Mouse (Mus musculus) neural tube, embryonic 12.5 days (tissue): Measurements from ENCODE around the gene Aim2. TPM values are rescaled to one million over a fixed set of nuclear protein-coding genes. Genes with fewer than 3 reads are reported as not detected.

Source experiments
- ATAC-seq: fragments of 200-750 bp; cut with Nextera tagmentation; 2 replicates; pipeline ENCODE4 v1.8.0; 2017; ENCODE audit warnings: low read depth, mild to moderate bottlenecking, moderate TSS enrichment, moderate library complexity; ENCODE audit not compliant: low FRiP score
- H3K27ac ChIP-seq: fragments of 300-500 bp; sonication (generic); 2 replicates; pipeline ENCODE4 v1.5.1; 2016
- H3K27me3 ChIP-seq: fragments of 300-500 bp; sonication (generic); replicated peaks from 2 replicates; pipeline ENCODE4 v1.6.1; 2016; ENCODE audit warnings: mild to moderate bottlenecking
- H3K36me3 ChIP-seq: fragments of 300-500 bp; sonication (generic); 2 replicates; pipeline ENCODE4 v1.6.1; 2016; ENCODE audit warnings: mild to moderate bottlenecking
- H3K4me1 ChIP-seq: fragments of 300-500 bp; sonication (generic); 2 replicates; pipeline ENCODE4 v1.6.1; 2016
- H3K4me2 ChIP-seq: fragments of 300-500 bp; sonication (generic); replicated peaks from 2 replicates; pipeline ENCODE4 v1.6.1; 2016; ENCODE audit warnings: mild to moderate bottlenecking
- H3K4me3 ChIP-seq: fragments of 300-500 bp; sonication (generic); 2 replicates; pipeline ENCODE4 v1.5.1; 2016
- H3K9ac ChIP-seq: fragments of 300-500 bp; sonication (generic); 2 replicates; pipeline ENCODE4 v1.6.1; 2016; ENCODE audit warnings: mild to moderate bottlenecking
- H3K9me3 ChIP-seq: fragments of 300-500 bp; sonication (generic); 2 replicates; pipeline ENCODE4 v1.6.1; 2016; ENCODE audit warnings: mild to moderate bottlenecking
- WGBS: fragments of 180-500 bp; shearing (Covaris S2); methylation state at CpG from one replicate; pipeline ENCODE4 v1.1.7; 2016; 5-methylcytosine and 5-hydroxymethylcytosine counted together
- polyA plus RNA-seq: library from polyadenylated mRNA; unstranded; fragments of >200 nt; fragmentation: Nextera tagmentation; extraction: Ambion mirVana; gene quantifications from 2 replicates; pipeline ENCODE4 v1.2.1, GENCODE M21; 2016

Gene Aim2
- polyA plus RNA-seq, 1 experiment from 2014 or later: 3.8 TPM

DNA sequence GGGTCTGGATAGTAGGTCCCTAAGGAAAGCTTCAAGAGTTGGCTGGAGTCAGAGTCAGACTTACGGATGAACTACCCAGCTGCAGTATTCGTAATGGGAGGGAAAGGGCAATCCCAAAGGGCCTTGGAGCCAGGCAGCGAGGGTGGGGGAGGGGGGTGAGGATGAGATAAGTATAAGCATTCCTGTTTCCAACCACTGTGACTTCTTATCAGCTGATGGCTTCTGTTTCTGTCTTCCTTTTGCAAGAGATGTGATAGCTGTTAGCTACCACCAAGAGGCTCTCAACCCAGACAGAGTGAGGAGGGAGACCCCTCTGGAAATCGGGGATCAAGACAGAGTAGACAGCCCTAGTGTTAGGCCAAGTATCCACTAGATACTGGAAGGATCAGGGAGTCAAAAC is 21.5 kb upstream of the Aim2 start:
- no peaks in the 10 kb centered on the region for H3K9me3 ChIP-seq
- WGBS: 51% methylated on average over 4 of the region's 4 CpGs
- no peak overlapping the region for H3K4me2 ChIP-seq
- H3K27me3 ChIP-seq: no peaks in the 10 kb centered on the region
- H3K9ac ChIP-seq: no peak overlapping the region
- peak; percentile 26; the same call in 1 of the 2 replicates for ATAC-seq
- H3K36me3 ChIP-seq: no peaks in the 10 kb centered on the region
- no peak overlapping the region for H3K4me3 ChIP-seq
- no peak overlapping the region for H3K27ac ChIP-seq
- no peaks in the 10 kb centered on the region; the same call in 1 of the 2 replicates for H3K4me1 ChIP-seq

DNA sequence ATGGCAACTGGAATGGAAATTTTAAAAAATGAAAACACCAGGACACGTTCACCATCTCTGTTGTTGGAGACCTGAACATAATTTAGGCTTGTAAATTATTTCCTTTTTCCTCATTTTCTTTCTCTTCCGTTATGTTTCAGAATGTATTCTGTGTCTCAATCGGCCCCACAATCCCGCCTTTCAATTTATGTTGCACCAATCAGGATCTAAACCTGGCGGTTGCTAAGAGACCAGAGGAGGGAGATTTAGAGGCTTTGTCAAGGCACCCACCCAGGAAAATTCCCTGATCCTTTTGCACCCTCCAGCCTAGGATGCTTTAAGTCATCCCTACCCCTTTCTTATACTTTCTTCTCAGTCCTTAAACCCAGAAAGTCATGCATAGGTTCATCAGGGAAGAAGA is 20.9 kb upstream of the Aim2 start:
- no peak for ATAC-seq
- Histone ChIP-seq H3K27me3 (no peaks in the 10 kb centered on the region), H3K4me1 (no peaks in the 10 kb centered on the region; the same call in 1 of the 2 replicates), H3K4me2 (no peak overlapping the region), H3K27ac (no peak overlapping the region), H3K4me3 (no peak overlapping the region), H3K36me3 (no peaks in the 10 kb centered on the region), H3K9me3 (no peaks in the 10 kb centered on the region), H3K9ac (no peak overlapping the region)
- WGBS: 79% methylated on average over 5 of the region's 5 CpGs

DNA sequence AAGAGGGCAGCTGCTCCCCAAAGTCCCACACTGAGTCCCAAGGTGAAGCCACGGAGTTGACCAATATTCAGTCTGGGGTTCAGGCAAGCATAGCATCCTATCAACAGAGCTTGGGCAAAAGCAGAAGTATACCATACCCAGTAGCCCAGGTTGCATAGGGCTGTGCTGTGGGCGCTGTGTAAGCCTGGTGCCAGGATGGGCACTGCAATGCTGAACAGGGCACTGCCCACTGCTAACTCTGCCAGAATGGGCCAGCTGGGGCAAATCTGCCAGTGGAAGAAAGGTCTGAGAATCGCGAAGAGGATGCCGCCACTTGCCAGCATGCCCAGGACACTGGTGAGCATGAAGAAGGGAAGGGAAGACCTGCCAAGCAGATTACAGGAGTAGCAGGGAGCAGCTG is 18.3 kb upstream of the Aim2 start:
- Histone ChIP-seq H3K4me2 (no peak overlapping the region), H3K4me3 (no peak overlapping the region), H3K4me1 (peaks cover 6% of the 10 kb centered on the region), H3K27me3 (no peaks in the 10 kb centered on the region), H3K9ac (no peak overlapping the region), H3K27ac (no peak overlapping the region), H3K36me3 (peaks cover 13% of the 10 kb centered on the region), H3K9me3 (no peaks in the 10 kb centered on the region)
- no peak for ATAC-seq
- WGBS: 90% methylated on average over 5 of the region's 5 CpGs

- peaks cover 24% of the 10 kb centered on the region for H3K36me3 ChIP-seq
- H3K4me3 ChIP-seq: no peak within 1 kb of the TSS
- 77% methylated on average over 9 of the region's 9 CpGs for WGBS
- H3K27ac ChIP-seq: no peak within 1 kb of the TSS
- no peaks in the 10 kb centered on the region for H3K9me3 ChIP-seq
- H3K4me2 ChIP-seq: no peak within 1 kb of the TSS
- no peaks in the 10 kb centered on the region for H3K27me3 ChIP-seq
- peaks cover 6% of the 10 kb centered on the region for H3K4me1 ChIP-seq
- H3K9ac ChIP-seq: no peak within 1 kb of the TSS
- no peak for ATAC-seq
These were observed 17.1 kb upstream of the Aim2 start, which contains the start of gene Ackr1 for GRCm38 (mm10) chr1:173333312-173334253. Gene Ackr1 (minus strand): TSS chr1:173333750.

- Histone ChIP-seq H3K9ac (no peak overlapping the region), H3K9me3 (no peaks in the 10 kb centered on the region), H3K36me3 (peaks cover 41% of the 10 kb centered on the region), H3K27me3 (no peaks in the 10 kb centered on the region), H3K27ac (no peak overlapping the region), H3K4me1 (peaks cover 6% of the 10 kb centered on the region), H3K4me2 (no peak overlapping the region), H3K4me3 (no peak overlapping the region)
- ATAC-seq: no peak
- WGBS: 53% methylated on average over 11 of the region's 11 CpGs
These were observed 14.8 kb upstream of the Aim2 start for GRCm38 (mm10) chr1:173335903-173336302.

DNA sequence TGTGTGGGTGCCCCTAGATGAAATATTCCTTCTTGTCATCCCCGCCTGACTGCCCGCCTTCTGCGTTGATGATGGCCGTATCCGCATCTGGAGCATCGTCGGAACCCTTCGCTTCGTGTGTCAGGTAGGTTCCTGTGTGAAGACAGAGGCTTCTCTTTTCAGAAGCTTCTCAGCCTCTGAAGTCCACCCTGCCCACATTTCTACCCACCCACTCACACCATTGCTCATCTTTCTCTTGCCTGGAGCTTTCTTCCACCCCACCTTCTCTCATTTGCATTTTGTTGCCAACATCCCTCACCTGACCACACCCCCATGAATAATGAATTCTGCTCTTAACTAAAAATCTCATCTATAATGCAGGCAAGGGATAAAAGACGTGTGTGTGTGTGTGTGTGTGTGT is 13.7 kb upstream of the Aim2 start:
- Histone ChIP-seq H3K4me2 (no peak overlapping the region), H3K36me3 (peaks cover 48% of the 10 kb centered on the region), H3K27ac (no peak overlapping the region), H3K4me1 (peaks cover 6% of the 10 kb centered on the region), H3K9ac (no peak overlapping the region), H3K9me3 (no peaks in the 10 kb centered on the region), H3K4me3 (no peak overlapping the region), H3K27me3 (no peaks in the 10 kb centered on the region)
- ATAC-seq: no peak
- WGBS: 93% methylated on average over 10 of the region's 10 CpGs

DNA sequence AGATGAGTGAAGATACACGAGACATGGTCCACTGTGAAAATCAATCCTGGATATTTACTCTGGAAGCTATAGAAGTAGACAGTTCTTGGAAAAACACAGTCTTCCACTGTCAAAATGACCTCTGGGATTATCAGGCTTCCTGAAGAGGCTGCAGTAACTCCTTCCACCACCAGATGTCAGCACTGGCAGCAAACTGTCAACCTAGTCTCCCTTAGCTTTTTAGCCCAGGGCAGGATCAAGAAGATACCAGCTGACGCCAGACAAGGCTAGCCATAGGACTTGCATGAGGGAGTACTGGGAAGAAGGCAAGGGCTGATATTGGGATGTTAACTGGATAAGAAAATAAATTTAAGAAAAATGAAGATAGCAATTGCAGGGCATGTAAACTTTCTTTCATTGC is 11.1 kb upstream of the Aim2 start:
- Histone ChIP-seq H3K27me3 (no peaks in the 10 kb centered on the region), H3K4me1 (peaks cover 6% of the 10 kb centered on the region), H3K4me2 (no peak overlapping the region), H3K27ac (no peak overlapping the region), H3K9ac (no peak overlapping the region), H3K4me3 (no peak overlapping the region), H3K36me3 (peaks cover 59% of the 10 kb centered on the region), H3K9me3 (no peaks in the 10 kb centered on the region)
- ATAC-seq: 0 out of 2 replicates have a peak, but pooled peaks have one; percentile 46
- 8% methylated on average over 2 of the region's 2 CpGs for WGBS

GRCm38 (mm10) chr1:173342425-173342824 is 8.3 kb upstream of the Aim2 start:
- Histone ChIP-seq H3K9me3 (no peaks in the 10 kb centered on the region), H3K27ac (no peak overlapping the region), H3K4me1 (no peaks in the 10 kb centered on the region; the same call in 1 of the 2 replicates), H3K4me3 (no peak overlapping the region), H3K27me3 (no peaks in the 10 kb centered on the region), H3K36me3 (peaks cover 60% of the 10 kb centered on the region), H3K4me2 (no peak overlapping the region), H3K9ac (no peak overlapping the region)
- 0 out of 2 replicates have a peak, but pooled peaks have one; percentile 8 for ATAC-seq
- 52% methylated on average over 1 of the region's 1 CpGs for WGBS

DNA sequence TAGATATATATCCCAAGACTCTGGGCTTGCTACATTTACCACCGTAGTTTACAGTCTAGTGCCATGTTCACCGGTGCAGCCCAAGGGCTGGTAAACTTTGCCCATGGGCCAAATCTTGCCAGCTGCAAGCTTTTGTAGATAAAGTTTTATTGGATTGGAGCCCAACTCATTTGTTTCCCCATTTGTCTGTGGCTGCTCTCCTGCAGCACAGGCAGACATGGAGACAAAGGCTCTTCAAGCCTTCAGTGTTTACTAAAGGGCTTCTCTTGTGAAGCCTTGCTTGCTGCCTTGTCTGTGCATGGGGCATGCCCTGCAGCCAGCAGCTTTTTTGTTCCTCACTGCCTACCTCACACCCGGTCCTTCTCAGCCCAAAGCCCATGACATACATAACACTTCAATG is 6.7 kb upstream of the Aim2 start:
- Histone ChIP-seq H3K27ac (no peak overlapping the region), H3K4me3 (no peak overlapping the region), H3K36me3 (peaks cover 46% of the 10 kb centered on the region), H3K9ac (no peak overlapping the region), H3K4me1 (peaks cover 3% of the 10 kb centered on the region; the same call in 1 of the 2 replicates), H3K27me3 (no peaks in the 10 kb centered on the region), H3K4me2 (no peak overlapping the region), H3K9me3 (no peaks in the 10 kb centered on the region)
- no peak for ATAC-seq
- 68% methylated on average over 3 of the region's 3 CpGs for WGBS

DNA sequence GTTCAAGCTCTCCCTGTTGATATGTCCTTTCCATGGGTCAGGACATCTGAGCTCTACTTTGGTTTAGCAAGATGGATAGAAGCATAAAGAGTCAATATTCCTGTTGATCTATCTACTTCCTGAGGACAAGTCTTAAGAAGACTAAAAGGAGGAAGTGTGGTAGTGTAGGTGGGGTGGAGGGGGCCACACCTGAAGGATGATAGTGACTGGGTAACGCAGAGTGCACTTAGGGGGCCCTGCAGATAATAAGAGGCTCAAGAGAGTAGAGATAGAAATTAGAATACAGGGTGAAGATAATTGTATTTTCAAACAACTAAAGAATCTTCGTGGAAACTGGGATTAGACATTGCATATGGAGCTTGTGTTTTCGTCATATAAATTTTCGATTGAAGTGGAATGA is 5.6 kb upstream of the Aim2 start:
- ATAC-seq: no peak

DNA sequence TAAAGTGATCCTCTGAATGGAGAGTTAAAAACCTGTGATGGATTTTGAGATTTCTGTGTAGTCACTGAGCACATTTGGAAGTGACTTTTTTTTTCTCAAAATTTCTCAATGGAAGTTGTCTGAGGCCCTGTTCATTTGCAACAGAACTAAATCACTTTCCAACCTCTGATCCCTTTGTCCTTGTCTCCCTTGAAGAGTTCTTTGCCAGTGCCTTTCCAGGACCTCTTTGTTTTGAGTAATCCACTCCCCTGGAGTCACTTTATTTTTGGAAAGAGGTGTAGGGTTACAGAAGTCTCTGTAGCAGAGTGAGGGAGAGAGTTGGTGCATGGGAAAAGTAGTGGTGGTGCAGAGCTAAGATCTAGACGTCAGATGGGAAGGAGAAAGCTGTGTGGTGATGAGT is 2.2 kb upstream of the Aim2 start:
- Histone ChIP-seq H3K4me3 (no peak overlapping the region), H3K27ac (no peak overlapping the region)
- WGBS: 0% methylated on average over 1 of the region's 1 CpGs

More for the DNA sequence above, 5.6 kb upstream of the Aim2 start:
- no peak overlapping the region for H3K4me3 ChIP-seq
- H3K9me3 ChIP-seq: no peaks in the 10 kb centered on the region
- H3K27ac ChIP-seq: no peak overlapping the region
- H3K4me2 ChIP-seq: no peak overlapping the region
- H3K9ac ChIP-seq: no peak overlapping the region
- H3K4me1 ChIP-seq: peaks cover 4% of the 10 kb centered on the region; the same call in 1 of the 2 replicates
- no peaks in the 10 kb centered on the region for H3K27me3 ChIP-seq
- 91% methylated on average over 4 of the region's 4 CpGs for WGBS
- H3K36me3 ChIP-seq: peaks cover 40% of the 10 kb centered on the region

DNA sequence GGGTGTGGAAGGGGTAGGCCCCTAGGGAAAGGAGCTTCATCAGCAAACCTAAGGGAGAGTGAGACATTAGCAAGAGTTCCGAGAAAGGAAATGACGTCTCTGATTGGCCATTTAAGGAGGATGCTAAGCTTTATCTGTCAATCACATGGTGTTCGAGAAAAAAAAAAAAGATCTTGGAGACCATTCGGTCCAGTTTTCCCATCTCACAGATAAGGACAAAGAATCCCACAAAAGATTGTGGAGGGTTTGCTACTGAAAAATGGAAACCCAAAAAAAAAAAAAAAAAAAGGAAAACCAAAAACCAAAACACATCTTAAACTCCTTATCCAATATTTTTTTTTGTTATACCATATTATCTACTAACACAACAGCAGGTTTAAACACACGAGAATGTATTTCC is 1.5 kb upstream of the Aim2 start:
- Histone ChIP-seq H3K9ac (no peak overlapping the region), H3K9me3 (no peaks in the 10 kb centered on the region), H3K27ac (no peak overlapping the region), H3K4me1 (peaks cover 20% of the 10 kb centered on the region), H3K4me3 (no peak overlapping the region), H3K4me2 (no peak overlapping the region), H3K36me3 (peaks cover 18% of the 10 kb centered on the region), H3K27me3 (no peaks in the 10 kb centered on the region)
- no peak for ATAC-seq
- 62% methylated on average over 5 of the region's 5 CpGs for WGBS

More for the DNA sequence above, 2.2 kb upstream of the Aim2 start:
- Histone ChIP-seq H3K36me3 (peaks cover 24% of the 10 kb centered on the region), H3K27me3 (no peaks in the 10 kb centered on the region), H3K9ac (no peak overlapping the region), H3K4me1 (peaks cover 18% of the 10 kb centered on the region), H3K4me2 (no peak overlapping the region), H3K9me3 (no peaks in the 10 kb centered on the region)
- ATAC-seq: no peak
